ENCODE assay signal across 18 mouse cellular contexts in genomic region chr16:43169273-43169905, GRCm38 (mm10).
DNase-seq lines count a peak whose midpoint lies in the region; TF ChIP-seq lines count a peak whose summit lies in the region.
"Had no signal": no experiment of that assay in that cellular context is flagged by ENCODE, and none has a peak within 500 bp of the region (broad histone marks: within the 10 kb centered on the region; RNA-seq: fewer than 3 reads in every experiment).

No protein-coding gene starts in this region.

- peak; percentile 51 for DNase-seq in cerebellum, adult 9-10 months
- DNase-seq in cerebellum, adult 11-12 months: no peak
- DNase-seq in left cerebral cortex, adult 2 months (ENCODE audit: extremely low spot score in 1 of 2, low spot score in 2 of 2): no peak
- no peak for DNase-seq in left cerebral cortex, postnatal 36 days (ENCODE audit: low spot score in 2 of 2)
- DNase-seq in brain, adult 2 months (ENCODE audit: low read depth, low spot score): peak; percentile 38
- DNase-seq in ovary, postnatal 10 days (ENCODE audit: low spot score): no peak
- DNase-seq in c-Kit-positive CD71-positive TER-119-positive erythroid progenitor cells, embryonic 14.5 days (ENCODE audit: low spot score): no peak
- DNase-seq: adrenal gland, postnatal 25 days; cerebellum, adult 18-20 months; cerebellum, postnatal 10 days; gastrocnemius, adult 2 months; gastrocnemius, postnatal 36 days; heart, postnatal 10 days had no signal

- no peak overlapping the region for H3K4me3 ChIP-seq in left cerebral cortex, adult 2 months
- H3K4me3 ChIP-seq: embryonic facial prominence, embryonic 10.5 days; forebrain, embryonic 10.5 days; gastrocnemius, adult 2 months; heart, embryonic 10.5 days; hindbrain, embryonic 13.5 days had no signal

- TF ChIP-seq CTCF in left cerebral cortex, adult 2 months (IDR thresholded peaks at IDR 0.05): no peak

- intact Hi-C loops in left cerebral cortex, adult 2 months (cut with DNase I): loop anchor here (5.0 to 10.0 kb wide), 2 partner anchors 255 to 332 kb away; no protein-coding TSS in a partner anchor
- intact Hi-C loops in left cerebral cortex, postnatal 36 days (cut with DNase I): loop anchor here (5.0 to 10.0 kb wide), 2 partner anchors 255 to 332 kb away; no protein-coding TSS in a partner anchor

- H3K27ac ChIP-seq in left cerebral cortex, adult 2 months: 0 out of 2 replicates have a peak overlapping the region, but pooled peaks have one; percentile 11
- H3K27ac ChIP-seq: embryonic facial prominence, embryonic 10.5 days; forebrain, embryonic 10.5 days; gastrocnemius, adult 2 months; heart, embryonic 10.5 days; hindbrain, embryonic 13.5 days; hindbrain, postnatal 0 days had no signal

Comparison
In these comparisons a context has a peak if more than half of its experiments do, and no peak if none do; other contexts are left out.
1. DNase-seq: peak in cerebellum, adult 9-10 months (single experiment) and brain, adult 2 months (single experiment); none in cerebellum, adult 11-12 months (single experiment), left cerebral cortex, adult 2 months (0 of 2), left cerebral cortex, postnatal 36 days (0 of 2), ovary, postnatal 10 days (single experiment) and c-Kit-positive CD71-positive TER-119-positive erythroid progenitor cells, embryonic 14.5 days (single experiment).